Mouse (Mus musculus): ENCODE results near the gene Vmn1r239-ps. TPM values are rescaled to one million over a fixed set of nuclear protein-coding genes. Genes with fewer than 3 reads are reported as not detected.
"Not testable (repeated sequence)": the region's sequence is repeated elsewhere in the genome, so short reads cannot be mapped to it uniquely, and the experiment has no call there.

Vmn1r239-ps gene
- not detected for total RNA-seq (2021)
- long read RNA-seq, experiment 1: 0 reads
- long read RNA-seq, experiment 2: 0 reads

DNA sequence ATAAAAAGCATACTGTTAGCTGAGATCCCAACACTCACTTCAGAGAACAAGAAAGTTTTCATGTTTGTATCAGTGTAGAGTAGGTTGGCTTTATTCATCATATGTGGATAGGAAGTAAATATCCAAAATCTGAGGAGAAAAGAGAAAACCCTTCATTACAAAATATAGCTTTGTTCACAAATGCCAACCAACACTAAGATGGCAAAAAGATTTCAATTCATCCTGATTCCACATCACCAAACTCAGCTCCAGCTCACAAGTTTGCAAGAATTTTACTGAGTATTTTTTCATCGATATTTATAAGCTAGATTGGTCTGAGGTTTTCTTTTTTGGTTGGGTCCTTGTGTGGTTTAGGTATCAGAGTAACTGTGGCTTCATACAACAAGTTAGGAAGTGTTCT, at the start of gene Vmn1r239-ps:
TSS of gene Vmn1r239-ps (minus strand) at position 101 of the 400 bp plus-strand sequence.
- DNase-seq: not testable (repeated sequence)

DNA sequence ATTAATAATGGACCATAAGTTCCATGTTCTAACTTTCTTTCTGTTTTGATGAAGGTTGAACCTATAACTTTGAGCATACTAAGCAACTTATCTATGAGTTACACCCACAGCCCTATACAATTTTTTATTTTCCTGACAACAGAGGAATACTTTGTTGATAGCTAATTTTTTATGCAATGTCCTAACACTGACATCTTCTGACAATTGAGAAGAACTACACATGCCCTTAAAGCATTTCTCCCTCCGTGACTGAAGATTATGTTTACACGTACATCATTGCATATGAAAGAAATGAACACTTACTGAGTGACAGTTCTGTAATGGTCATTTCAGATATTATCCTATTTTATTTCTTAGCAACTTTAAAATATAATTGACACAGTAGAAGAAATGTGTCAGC, 36.0 kb upstream of the Vmn1r239-ps start:
- no peak for DNase-seq

DNA sequence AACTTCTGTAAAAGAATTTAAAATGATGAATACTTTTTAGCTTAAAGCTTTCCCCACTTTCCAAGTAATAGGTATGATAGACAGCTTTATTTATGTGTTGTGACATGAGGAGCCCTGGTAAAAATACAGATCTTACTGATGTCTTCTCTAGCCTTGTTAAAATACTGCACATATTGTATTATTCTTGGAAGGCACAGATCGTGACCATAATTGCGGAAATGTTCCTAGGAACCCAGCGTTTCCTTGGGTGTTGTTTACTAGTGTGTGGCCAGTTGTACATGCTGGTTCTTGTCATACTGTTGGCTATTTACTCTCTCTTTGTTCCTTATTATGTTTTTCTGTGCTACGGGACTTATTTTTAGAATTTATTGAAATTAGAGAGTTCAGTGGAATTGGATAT, 10.1 kb downstream of the Vmn1r239-ps start:
- no peak for DNase-seq

DNA sequence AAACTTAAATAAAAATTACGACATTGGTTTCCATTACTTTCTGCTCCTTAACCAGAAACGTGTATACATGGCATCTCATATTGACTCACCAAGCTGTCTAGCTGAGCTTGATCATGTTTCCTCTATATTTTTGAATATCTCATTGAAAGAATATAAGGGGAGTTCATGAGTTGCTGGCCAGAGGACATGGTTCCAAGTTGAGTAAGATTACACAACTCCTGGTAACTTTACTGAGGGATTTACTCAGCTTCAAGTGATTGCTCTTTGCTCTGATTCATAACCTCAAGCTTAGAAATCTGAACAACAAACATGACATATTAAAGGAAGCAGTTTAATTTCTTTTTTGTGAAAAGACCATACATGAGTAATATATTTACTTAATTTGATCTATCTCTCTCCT, 18.1 kb downstream of the Vmn1r239-ps start:
- DNase-seq: no peak

DNA sequence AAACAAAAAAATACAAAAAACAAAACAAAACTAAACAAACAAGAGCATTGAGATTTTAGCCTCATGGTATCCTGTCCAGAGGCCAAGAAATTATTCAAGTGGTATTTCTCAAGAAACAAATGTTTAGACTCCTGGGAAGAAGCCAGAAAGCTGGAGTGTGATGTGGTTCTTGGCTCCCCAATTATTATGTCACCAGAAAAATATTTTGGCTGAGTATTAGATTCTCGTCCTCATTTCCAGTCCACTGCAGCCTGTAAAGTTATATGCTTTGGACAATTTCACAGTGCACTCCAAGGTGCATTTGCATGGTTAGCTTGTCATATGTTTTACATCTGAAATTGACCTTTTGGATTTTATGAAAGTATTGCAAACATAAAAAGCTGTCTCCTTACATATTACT, 23.8 kb downstream of the Vmn1r239-ps start:
- no peak for DNase-seq

DNA sequence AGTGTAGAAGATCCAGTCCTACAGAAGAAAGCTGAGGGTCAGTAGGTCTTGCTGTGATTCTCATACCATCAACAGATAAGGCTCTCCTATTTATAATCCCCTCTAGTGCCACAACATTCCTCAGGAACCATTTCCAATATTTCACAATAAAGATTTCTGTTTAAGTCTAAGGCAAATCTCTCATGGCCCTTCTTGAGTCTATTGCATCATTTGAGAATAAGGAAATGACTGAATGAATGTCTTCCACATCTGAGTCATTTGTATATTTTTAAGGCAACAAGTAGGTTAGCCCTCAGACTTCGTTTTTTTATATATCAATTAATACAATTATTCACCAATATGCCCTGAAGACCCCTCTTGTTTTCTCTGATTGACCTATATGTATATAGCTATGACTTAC, 24.4 kb downstream of the Vmn1r239-ps start, which contains the start of gene Il13ra2:
TSS of gene Il13ra2 (minus strand) at position 64 of the 400 bp plus-strand sequence.
- DNase-seq: no peak

Other genes starting within 250 kb of the Vmn1r239-ps start
- gene Il13ra2, start 24.5 kb downstream of the Vmn1r239-ps start, total RNA-seq (2021): not detected
- gene Lrch2, start 100.4 kb upstream of the Vmn1r239-ps start, total RNA-seq (2021): 1 to 10 TPM in 1 of 2 experiments, under 1 TPM in 1; 0.59 to 1.3 TPM